Mouse (Mus musculus) lung, adult 2 months (tissue): Measurements from ENCODE around the gene Erc2.

Experiments used
- CTCF ChIP-seq: fragments of 200-500 bp; IDR thresholded peaks from 2 replicates; pipeline ENCODE4 v1.5.1; 2011; ENCODE audit warnings: mild to moderate bottlenecking, low read length, control low read depth; ENCODE audit not compliant: insufficient read depth
- POLR2A ChIP-seq: fragments of 200-500 bp; IDR thresholded peaks from 2 replicates; pipeline ENCODE4 v1.6.1; 2011; ENCODE audit warnings: low read depth, mild to moderate bottlenecking, control low read depth, low read length, borderline replicate concordance; ENCODE audit errors: extremely low read depth

GRCm38 (mm10) chr14:27674096-27674495, 51.9 kb downstream of the Erc2 start:
- TF ChIP-seq CTCF (no peak), POLR2A (no peak)
